Mouse (Mus musculus) small intestine, adult 2 months (tissue): ENCODE measurements around the gene Rcn3. TPM values are rescaled to one million over a fixed set of nuclear protein-coding genes. Genes with fewer than 3 reads are reported as not detected.

ENCODE experiments used
- H3K27ac ChIP-seq: fragments of 200-500 bp; 2 replicates; pipeline ENCODE4 v1.5.1; 2012; ENCODE audit warnings: low read depth, low read length, control low read depth, inconsistent platforms; ENCODE audit not compliant: insufficient read depth
- H3K27me3 ChIP-seq: fragments of 200-500 bp; 2 replicates; pipeline ENCODE4 v1.6.1; 2012; ENCODE audit warnings: mild to moderate bottlenecking, moderate library complexity, low read length, inconsistent platforms; ENCODE audit not compliant: control insufficient read depth, insufficient read depth
- H3K36me3 ChIP-seq: fragments of 200-500 bp; 2 replicates; pipeline ENCODE4 v1.6.1; 2012; ENCODE audit warnings: mild to moderate bottlenecking, low read length, control low read depth, inconsistent platforms; ENCODE audit not compliant: control insufficient read depth, insufficient read depth
- H3K4me1 ChIP-seq: fragments of 200-500 bp; 2 replicates; pipeline ENCODE4 v1.6.1; 2012; ENCODE audit warnings: low read length, inconsistent platforms, mixed read lengths; ENCODE audit not compliant: control insufficient read depth, insufficient read depth, insufficient read length
- H3K4me3 ChIP-seq: fragments of 200-500 bp; 2 replicates; pipeline ENCODE4 v1.5.1; 2012; ENCODE audit warnings: low read depth, mild to moderate bottlenecking, control low read depth, inconsistent platforms, low read length, moderate library complexity
- CTCF ChIP-seq: fragments of 200-500 bp; IDR thresholded peaks from 2 replicates; pipeline ENCODE4 v1.5.1; 2012; ENCODE audit warnings: low read depth, mild to moderate bottlenecking, control low read depth, inconsistent platforms, low read length, moderate library complexity, mixed read lengths; ENCODE audit not compliant: insufficient replicate concordance, insufficient read length; ENCODE audit errors: extremely low read depth
- POLR2A ChIP-seq: fragments of 200-500 bp; IDR thresholded peaks from 2 replicates; pipeline ENCODE4 v1.6.1; 2012; ENCODE audit warnings: low read depth, mild to moderate bottlenecking, control low read depth, inconsistent platforms, low read length, moderate library complexity
- WGBS: fragments of 180-500 bp; shearing (Covaris S2); methylation state at CpG from one replicate; pipeline ENCODE4 v1.1.7; 2018; 5-methylcytosine and 5-hydroxymethylcytosine counted together
- polyA plus RNA-seq: library from polyadenylated mRNA; depleted of rRNA; stranded (reverse); fragments of >200 nt; gene quantifications from 2 replicates; pipeline ENCODE4 v1.2.3, GENCODE M21; 2012

Rcn3 gene
- polyA plus RNA-seq, 1 experiment, result 49.9 TPM

DNA sequence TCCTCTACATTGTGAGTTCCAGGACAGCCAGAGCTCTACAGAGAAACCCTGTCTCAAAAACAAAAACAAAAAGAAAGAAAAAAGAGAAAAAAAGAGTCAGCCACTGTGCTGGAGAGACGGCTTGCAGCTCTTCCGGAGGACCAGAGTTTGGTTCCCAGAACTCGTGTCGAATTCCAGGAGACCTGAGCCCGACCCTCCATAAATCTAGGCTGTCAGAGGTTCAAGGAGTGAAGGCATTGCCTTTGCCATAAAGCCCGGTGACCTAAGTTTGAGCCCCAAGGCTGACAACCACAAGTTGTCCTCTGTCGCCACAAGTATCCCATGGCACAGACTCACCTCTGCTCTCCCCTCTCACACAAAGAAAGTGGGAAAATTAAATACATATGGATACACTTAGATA is 2.1 kb upstream of the Rcn3 start:
- Histone ChIP-seq H3K27me3 (peaks cover 12% of the 10 kb centered on the region), H3K36me3 (peaks cover 10% of the 10 kb centered on the region; the same call in 1 of the 2 replicates), H3K27ac (no peak overlapping the region), H3K4me3 (no peak overlapping the region), H3K4me1 (peaks cover 2% of the 10 kb centered on the region; the same call in 1 of the 2 replicates)
- WGBS, result 73% methylated on average over 7 of the region's 7 CpGs
- TF ChIP-seq CTCF, result no peak
- no peak for TF ChIP-seq POLR2A

DNA sequence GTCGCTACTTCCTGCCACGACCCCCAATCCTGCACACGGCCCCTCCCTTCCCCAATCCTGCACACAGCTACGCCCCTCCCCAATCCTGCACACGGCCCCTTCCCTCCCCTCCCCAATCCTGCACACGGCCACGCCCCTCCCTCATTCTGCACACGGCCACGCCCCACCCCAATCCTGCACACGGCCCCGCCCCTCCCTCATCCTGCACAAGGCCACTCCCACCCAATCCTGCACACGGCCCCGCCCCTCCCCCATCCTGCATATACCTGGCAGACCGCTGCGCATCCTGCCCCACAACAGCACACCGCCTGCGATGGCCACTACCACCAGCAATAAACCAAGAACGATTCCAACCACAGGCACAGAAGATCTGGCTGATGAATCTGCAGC is 1.5 kb upstream of the Rcn3 start:
- TF ChIP-seq CTCF (no peak), POLR2A (no peak)
- Histone ChIP-seq H3K27ac (no peak overlapping the region), H3K4me1 (peaks cover 2% of the 10 kb centered on the region; the same call in 1 of the 2 replicates), H3K27me3 (peaks cover 12% of the 10 kb centered on the region), H3K36me3 (peaks cover 10% of the 10 kb centered on the region; the same call in 1 of the 2 replicates), H3K4me3 (no peak overlapping the region)
- WGBS, result 45% methylated on average over 18 of the region's 18 CpGs

DNA sequence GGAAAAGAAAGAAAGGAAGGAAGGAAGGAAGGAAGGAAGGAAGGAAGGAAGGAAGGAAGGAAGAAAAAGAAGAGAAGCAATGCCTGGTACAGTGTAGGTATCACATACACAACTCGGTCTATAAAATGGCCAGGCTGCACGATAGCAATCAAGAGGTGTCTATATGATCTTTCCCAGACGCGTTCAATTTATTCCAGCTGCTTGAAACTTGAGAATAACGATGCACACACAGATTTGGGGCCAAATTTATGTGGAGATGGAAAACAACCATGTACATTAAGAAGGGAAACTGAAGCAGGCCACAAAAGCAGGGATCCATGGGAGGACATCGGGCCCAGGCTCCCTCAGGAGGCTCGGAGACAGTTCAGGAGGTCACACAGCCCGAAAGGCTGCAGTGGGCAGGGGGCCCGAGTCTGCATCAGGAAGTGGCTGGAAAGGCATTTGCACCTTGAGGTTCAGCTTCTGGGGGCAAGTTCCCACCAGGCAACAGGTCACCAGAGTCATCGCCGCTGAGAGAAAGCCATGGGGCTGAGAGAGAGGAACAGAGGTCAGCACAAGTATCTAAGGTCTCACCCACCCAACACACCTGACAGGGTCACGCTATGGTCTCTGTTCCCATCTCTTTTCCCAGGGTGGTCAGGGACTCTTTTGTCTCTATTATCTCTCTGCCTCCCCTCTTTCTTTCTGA is 951 bp upstream of the Rcn3 start:
- TF ChIP-seq CTCF, result no peak
- TF ChIP-seq POLR2A, result no peak
- Histone ChIP-seq H3K4me3 (no peak overlapping the region), H3K36me3 (peaks cover 10% of the 10 kb centered on the region; the same call in 1 of the 2 replicates), H3K27ac (no peak overlapping the region), H3K27me3 (peaks cover 12% of the 10 kb centered on the region), H3K4me1 (peaks cover 5% of the 10 kb centered on the region)
- WGBS, result 66% methylated on average over 12 of the region's 12 CpGs

GRCm38 (mm10) chr7:45091001-45091990 is 725 bp downstream of the Rcn3 start:
- Histone ChIP-seq H3K4me3 (peak overlapping the region; percentile 52), H3K27ac (peak overlapping the region; percentile 46), H3K4me1 (peaks cover 5% of the 10 kb centered on the region), H3K36me3 (peaks cover 4% of the 10 kb centered on the region; the same call in 1 of the 2 replicates), H3K27me3 (peaks cover 12% of the 10 kb centered on the region)
- WGBS, result 28% methylated on average over 35 of the region's 35 CpGs
- TF ChIP-seq CTCF (no peak), POLR2A (no peak)

DNA sequence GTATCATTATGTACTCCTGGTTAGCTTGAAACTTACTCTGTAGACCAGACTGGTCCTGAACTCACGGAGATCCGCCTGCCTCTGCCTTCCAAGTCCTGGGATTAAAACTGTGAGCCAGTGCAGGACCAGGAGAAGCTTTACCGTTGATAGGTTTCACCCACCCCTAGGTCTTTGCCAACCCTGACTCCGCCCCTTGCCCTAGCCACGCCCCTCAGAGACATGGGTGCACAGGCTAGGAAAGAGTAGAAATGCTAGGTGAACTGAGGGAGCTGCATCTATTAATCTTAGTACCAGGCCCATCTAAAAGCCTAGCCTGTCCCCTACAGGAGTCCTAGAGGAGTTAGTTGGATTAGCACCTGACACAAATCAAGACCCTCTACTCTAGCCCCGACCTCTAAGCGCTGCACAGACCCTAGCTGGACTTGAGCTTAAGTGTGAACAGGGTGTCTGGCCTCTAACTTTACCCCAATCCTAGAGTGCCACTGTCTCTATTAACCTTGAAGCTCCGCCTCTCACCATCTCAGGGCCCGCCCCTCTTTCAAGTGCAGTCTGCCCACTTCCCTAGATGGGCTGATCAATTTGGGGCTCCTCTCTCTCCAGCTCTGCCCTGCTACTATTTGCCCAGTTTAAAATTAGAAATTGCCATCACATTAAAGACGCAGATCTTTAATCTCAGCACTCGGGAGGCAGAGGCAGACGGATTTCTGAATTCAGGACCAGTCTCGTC is 1.6 kb downstream of the Rcn3 start:
- H3K4me3 ChIP-seq, result no peak overlapping the region
- H3K27me3 ChIP-seq, result peaks cover 12% of the 10 kb centered on the region
- TF ChIP-seq POLR2A, result no peak
- TF ChIP-seq CTCF, result no peak
- peaks cover 5% of the 10 kb centered on the region for H3K4me1 ChIP-seq
- H3K27ac ChIP-seq, result no peak overlapping the region
- H3K36me3 ChIP-seq, result 0 out of 2 replicates have a peak, but pooled peaks cover 2% of the 10 kb centered on the region
- WGBS, result 72% methylated on average over 13 of the region's 13 CpGs

- Histone ChIP-seq H3K27ac (no peak overlapping the region), H3K36me3 (no peaks in the 10 kb centered on the region)
Observed at GRCm38 (mm10) chr7:45088597-45088996, 3.4 kb downstream of the Rcn3 start.

More at GRCm38 (mm10) chr7:45088597-45088996, 3.4 kb downstream of the Rcn3 start:
- Histone ChIP-seq H3K4me3 (no peak overlapping the region), H3K27me3 (peaks cover 12% of the 10 kb centered on the region), H3K4me1 (peaks cover 5% of the 10 kb centered on the region)
- 90% methylated on average over 17 of the region's 17 CpGs for WGBS
- no peak for TF ChIP-seq CTCF
- TF ChIP-seq POLR2A, result no peak
